Mouse (Mus musculus): Measurements from ENCODE around the gene Nell2. TPM values are rescaled to one million over a fixed set of nuclear protein-coding genes. Genes with fewer than 3 reads are reported as not detected.
"Not testable (repeated sequence)": the region's sequence is repeated elsewhere in the genome, so short reads cannot be mapped to it uniquely, and the experiment has no call there.

The Nell2 gene
- polyA plus RNA-seq, 1 experiment from 2014 or later = 1.8 TPM

DNA sequence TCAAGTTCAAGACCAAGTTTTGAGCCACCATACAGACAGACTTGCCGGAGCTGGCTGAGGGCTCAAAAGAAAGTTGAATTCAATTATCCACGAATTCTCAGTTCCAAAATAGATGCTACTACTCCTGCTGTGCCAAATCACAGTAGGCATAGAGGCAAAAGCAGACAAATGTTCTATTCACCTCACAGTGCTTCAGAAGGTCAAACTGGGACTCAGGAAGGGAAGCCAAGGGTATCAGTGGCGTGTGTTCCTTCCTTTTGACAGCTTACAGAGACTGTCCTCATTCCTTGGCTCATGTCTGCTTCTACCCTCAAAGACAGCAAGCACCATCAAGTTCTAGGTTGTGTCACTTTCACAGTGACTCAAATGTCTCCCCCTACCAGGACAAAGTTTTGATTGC is 10.2 kb downstream of the Nell2 start:
- Histone ChIP-seq H3K4me1 (no peaks in the 10 kb centered on the region), H3K4me3 (no peak overlapping the region), H3K27ac (no peak overlapping the region), H3K36me3 (no peaks in the 10 kb centered on the region), H3K27me3 (ENCODE audit: insufficient read depth, poor library complexity, severe bottlenecking) (no peaks in the 10 kb centered on the region; the same call in 1 of the 2 replicates), H3K9me3 (no peaks in the 10 kb centered on the region)
- 68% methylated on average over 3 of the region's 3 CpGs for WGBS
- DNase-seq (ENCODE audit: low spot score) = no peak

DNA sequence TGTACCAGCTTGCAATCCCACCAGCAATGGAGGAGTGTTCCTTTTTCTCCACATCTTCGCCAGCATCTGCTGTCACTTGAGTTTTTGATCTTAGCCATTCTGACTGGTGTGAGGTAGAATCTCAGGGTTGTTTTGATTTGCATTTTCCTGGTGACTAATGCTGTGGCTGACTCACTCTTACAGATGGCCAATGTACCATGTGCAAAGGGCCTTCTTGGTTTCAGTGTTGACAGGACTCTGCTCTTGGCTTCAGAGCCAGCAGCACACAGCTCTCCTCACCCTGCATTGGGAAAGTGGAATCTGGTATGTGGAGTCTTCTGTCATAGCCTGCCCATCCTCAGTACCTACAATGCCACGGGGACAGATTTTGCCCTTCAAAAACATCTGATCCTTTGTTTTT is 15.1 kb downstream of the Nell2 start:
- not testable (repeated sequence) for H3K9me3 ChIP-seq; H3K4me3 ChIP-seq; H3K27me3 ChIP-seq (ENCODE audit: insufficient read depth, poor library complexity, severe bottlenecking); DNase-seq (ENCODE audit: low spot score); H3K27ac ChIP-seq; H3K4me1 ChIP-seq; H3K36me3 ChIP-seq
- 69% methylated on average over 2 of the region's 2 CpGs for WGBS

DNA sequence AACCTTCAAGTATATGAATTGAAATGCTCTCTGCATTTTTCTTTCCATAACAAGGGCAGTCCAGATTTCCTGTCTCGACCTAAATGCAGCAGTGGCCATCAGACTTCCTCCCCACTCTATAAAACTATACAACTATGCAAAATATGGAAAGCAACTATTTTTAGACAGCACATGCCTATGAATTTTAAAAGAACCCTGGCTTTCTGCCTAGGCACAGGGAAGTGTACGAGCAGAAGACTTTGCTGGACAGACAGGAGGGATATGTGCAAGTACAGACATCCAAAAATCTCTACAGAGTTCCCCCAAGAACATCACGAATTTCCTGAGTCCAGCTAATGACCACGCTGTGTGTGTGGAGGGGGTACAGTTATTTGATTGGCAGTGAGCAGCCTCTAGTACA is 32.7 kb downstream of the Nell2 start:
- no peaks in the 10 kb centered on the region for H3K36me3 ChIP-seq
- 77% methylated on average over 4 of the region's 4 CpGs for WGBS
- H3K27ac ChIP-seq = no peak overlapping the region
- no peaks in the 10 kb centered on the region for H3K9me3 ChIP-seq
- H3K4me1 ChIP-seq = no peaks in the 10 kb centered on the region
- no peaks in the 10 kb centered on the region for H3K27me3 ChIP-seq (ENCODE audit: insufficient read depth, poor library complexity, severe bottlenecking)
- no peak for DNase-seq (ENCODE audit: low spot score)
- H3K4me3 ChIP-seq = no peak overlapping the region

DNA sequence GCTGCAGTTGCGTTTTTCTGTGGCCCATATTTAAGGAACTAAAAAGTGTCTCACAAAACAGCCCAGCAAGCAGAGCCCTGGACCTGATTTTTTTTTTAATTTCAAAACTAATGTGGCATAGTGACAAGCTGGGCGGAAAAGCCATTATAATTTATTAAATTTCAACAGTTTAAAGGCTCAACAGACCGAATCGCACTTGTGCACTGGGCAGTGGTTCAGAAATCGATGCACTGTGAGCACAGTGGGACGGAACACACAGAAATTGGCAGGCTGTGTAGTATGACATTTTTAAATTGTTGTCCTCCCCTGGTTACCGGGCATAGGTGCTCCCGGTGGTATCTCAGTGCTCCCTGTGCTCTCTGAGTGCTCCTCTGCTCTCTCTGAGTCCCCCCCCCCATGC is 33.2 kb downstream of the Nell2 start:
- no peak overlapping the region for H3K27ac ChIP-seq
- H3K9me3 ChIP-seq = no peaks in the 10 kb centered on the region
- H3K4me3 ChIP-seq = no peak overlapping the region
- no peak for DNase-seq (ENCODE audit: low spot score)
- 83% methylated on average over 8 of the region's 8 CpGs for WGBS
- H3K27me3 ChIP-seq (ENCODE audit: insufficient read depth, poor library complexity, severe bottlenecking) = no peaks in the 10 kb centered on the region
- no peaks in the 10 kb centered on the region for H3K36me3 ChIP-seq
- no peaks in the 10 kb centered on the region for H3K4me1 ChIP-seq

DNA sequence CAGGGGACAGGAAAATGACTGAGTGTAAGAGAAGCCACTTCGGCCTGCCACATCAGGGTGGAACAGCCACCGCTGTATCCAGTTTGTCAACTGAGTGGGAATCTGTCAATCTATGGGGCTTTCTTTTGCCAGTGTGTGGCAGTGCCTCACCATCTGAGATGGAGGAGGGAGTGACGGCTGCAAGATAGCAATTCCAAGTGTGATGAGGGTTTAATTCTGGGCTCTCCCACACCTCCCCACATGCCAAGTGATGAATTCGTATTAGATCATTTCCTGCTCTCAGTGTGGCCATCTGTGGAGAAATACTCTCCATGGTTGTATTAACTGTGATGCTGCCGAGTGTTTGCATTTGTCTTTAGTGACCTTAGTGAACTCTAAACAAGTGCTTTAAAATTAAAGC is 36.2 kb downstream of the Nell2 start:
- DNase-seq (ENCODE audit: low spot score) = peak; percentile 53
- Histone ChIP-seq H3K9me3 (no peaks in the 10 kb centered on the region), H3K27ac (no peak overlapping the region), H3K27me3 (ENCODE audit: insufficient read depth, poor library complexity, severe bottlenecking) (no peaks in the 10 kb centered on the region), H3K4me3 (no peak overlapping the region), H3K36me3 (no peaks in the 10 kb centered on the region), H3K4me1 (no peaks in the 10 kb centered on the region)
- 72% methylated on average over 5 of the region's 5 CpGs for WGBS

DNA sequence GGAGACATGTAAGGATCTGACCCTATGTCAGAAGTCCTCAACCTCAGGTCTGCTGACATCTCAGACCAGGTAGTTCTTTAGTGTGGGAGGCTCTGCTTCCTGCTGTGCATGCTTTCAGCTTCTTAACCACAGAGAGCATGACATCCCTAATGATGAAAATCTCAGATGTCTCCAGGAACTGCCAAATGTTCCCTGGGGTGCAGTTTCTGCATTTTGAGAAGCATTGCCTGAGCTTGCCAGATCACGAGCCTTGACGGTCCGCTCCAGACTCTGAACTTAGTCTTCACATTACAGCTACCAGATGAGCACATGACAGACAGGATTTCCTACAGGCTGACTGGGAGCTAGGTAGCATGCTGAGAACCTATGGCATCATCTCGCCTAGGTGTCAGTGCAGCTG is 39.2 kb downstream of the Nell2 start:
- H3K9me3 ChIP-seq = no peaks in the 10 kb centered on the region
- no peaks in the 10 kb centered on the region for H3K36me3 ChIP-seq
- no peak overlapping the region for H3K27ac ChIP-seq
- 71% methylated on average over 4 of the region's 4 CpGs for WGBS
- no peak overlapping the region for H3K4me3 ChIP-seq
- no peak for DNase-seq (ENCODE audit: low spot score)
- H3K4me1 ChIP-seq = no peaks in the 10 kb centered on the region
- H3K27me3 ChIP-seq (ENCODE audit: insufficient read depth, poor library complexity, severe bottlenecking) = no peaks in the 10 kb centered on the region

DNA sequence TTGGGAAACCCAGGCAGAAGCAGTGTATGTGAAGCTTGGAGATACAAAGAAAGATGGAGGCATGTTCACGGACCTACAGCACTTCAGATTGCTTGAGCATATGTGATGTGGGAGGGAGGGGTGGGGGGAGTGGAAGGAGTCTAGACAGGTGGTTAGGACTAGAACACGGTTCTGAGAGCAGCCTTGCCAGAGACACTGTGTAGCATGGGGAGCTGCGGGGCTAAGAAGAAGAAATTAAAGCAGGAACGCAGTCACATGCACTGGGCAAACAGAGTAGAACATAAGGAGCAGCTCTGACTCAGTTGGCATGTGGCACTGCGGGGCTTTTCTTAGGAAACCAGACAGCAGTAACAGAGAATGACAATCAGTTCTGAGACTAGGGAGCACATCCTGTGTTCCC is 40.4 kb downstream of the Nell2 start:
- Histone ChIP-seq H3K4me1 (no peaks in the 10 kb centered on the region), H3K9me3 (no peaks in the 10 kb centered on the region), H3K27ac (no peak overlapping the region), H3K4me3 (no peak overlapping the region), H3K27me3 (ENCODE audit: insufficient read depth, poor library complexity, severe bottlenecking) (no peaks in the 10 kb centered on the region), H3K36me3 (no peaks in the 10 kb centered on the region)
- no peak for DNase-seq (ENCODE audit: low spot score)
- WGBS = 86% methylated on average over 5 of the region's 5 CpGs

DNA sequence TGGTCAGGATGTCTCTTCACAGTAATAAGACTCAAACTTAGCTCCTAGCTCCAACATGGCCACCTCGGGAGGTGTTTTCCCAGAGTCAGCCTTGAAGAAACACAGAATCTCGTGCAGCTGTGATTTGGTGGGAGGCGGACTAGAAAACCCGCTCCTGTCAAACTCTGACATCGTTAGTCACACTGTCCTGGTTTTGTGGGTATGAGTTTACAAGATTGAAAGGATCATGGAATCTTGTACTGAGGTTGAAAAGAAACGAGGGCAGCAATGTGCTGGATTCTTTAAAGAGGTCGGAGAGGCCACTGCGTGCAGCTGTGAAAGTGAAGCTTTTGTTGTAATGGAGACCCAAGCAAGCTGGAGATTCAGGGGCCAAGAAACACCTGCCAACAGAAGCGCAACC is 46.4 kb downstream of the Nell2 start:
- no peaks in the 10 kb centered on the region for H3K9me3 ChIP-seq
- no peaks in the 10 kb centered on the region for H3K4me1 ChIP-seq
- H3K4me3 ChIP-seq = no peak overlapping the region
- no peak overlapping the region for H3K27ac ChIP-seq
- WGBS = 85% methylated on average over 9 of the region's 9 CpGs
- H3K27me3 ChIP-seq (ENCODE audit: insufficient read depth, poor library complexity, severe bottlenecking) = no peaks in the 10 kb centered on the region
- no peaks in the 10 kb centered on the region for H3K36me3 ChIP-seq
- DNase-seq (ENCODE audit: low spot score) = no peak

DNA sequence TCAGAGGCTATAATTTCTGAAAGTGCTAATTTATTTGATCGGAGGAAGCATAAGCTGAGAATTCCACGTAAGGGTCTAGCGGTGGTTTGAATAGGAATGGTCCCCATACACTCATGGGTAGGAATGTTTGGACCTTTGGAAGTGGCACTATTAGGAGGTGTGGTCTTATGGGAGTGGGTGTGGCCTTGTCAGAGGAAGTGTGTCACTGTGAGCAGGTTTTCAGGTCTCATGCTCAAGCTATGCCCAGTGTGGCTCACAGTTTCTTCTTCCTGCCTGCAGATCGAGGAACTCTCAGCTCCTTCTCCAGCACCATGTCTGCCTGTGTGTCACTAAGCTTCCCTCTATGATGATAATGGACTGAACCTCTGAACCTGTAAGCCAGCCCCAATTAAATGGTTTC is 46.8 kb downstream of the Nell2 start:
- no peak for DNase-seq (ENCODE audit: low spot score)
- H3K4me1 ChIP-seq = no peaks in the 10 kb centered on the region
- H3K4me3 ChIP-seq = no peak overlapping the region
- WGBS = 83% methylated on average over 4 of the region's 4 CpGs
- H3K9me3 ChIP-seq = no peaks in the 10 kb centered on the region
- H3K27me3 ChIP-seq (ENCODE audit: insufficient read depth, poor library complexity, severe bottlenecking) = no peaks in the 10 kb centered on the region
- H3K36me3 ChIP-seq = no peaks in the 10 kb centered on the region
- H3K27ac ChIP-seq = no peak overlapping the region

DNA sequence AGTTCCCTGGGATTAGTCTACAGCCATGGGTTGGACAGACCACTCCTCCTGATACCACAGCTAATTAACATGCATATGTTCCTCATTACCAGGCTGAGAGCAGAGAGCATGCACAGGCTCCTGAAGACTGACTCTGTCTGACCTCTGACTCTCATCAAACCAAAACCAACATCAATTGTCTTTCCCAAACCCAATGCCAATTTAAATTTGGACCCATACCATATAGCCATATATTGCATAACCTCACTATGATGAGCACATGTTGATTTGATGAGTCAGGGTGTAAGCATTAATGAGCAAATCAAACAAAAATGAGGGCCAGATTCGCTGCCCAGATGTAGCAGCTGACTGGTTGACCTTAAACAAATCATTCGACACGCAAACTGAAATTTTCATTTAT is 51.9 kb downstream of the Nell2 start:
- Histone ChIP-seq H3K9me3 (no peaks in the 10 kb centered on the region), H3K27me3 (ENCODE audit: insufficient read depth, poor library complexity, severe bottlenecking) (no peaks in the 10 kb centered on the region), H3K36me3 (no peaks in the 10 kb centered on the region), H3K4me1 (no peaks in the 10 kb centered on the region), H3K27ac (no peak overlapping the region), H3K4me3 (no peak overlapping the region)
- 83% methylated on average over 3 of the region's 3 CpGs for WGBS
- no peak for DNase-seq (ENCODE audit: low spot score)

DNA sequence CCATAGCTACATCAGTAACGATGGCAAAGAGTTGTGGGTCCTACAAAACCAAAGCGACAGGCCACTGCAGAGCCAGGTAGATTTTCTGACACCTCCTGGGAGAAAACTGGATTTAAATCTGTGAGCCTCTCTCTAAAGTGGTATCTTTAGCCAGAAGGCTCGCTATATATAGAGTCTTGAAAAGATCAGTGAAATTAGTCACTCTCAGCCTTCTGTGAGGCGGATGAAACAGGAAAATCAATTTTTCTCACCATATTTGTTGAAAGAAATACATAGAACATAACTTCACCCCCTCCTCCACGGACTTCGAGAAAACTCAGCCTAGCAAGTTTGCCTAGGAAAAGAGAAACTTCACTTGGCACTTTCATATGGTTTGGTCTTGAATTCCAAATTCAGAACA is 54.4 kb downstream of the Nell2 start:
- no peak overlapping the region for H3K4me3 ChIP-seq
- no peak for DNase-seq (ENCODE audit: low spot score)
- H3K36me3 ChIP-seq = no peaks in the 10 kb centered on the region
- H3K27me3 ChIP-seq (ENCODE audit: insufficient read depth, poor library complexity, severe bottlenecking) = no peaks in the 10 kb centered on the region
- H3K9me3 ChIP-seq = no peaks in the 10 kb centered on the region
- WGBS = 80% methylated on average over 6 of the region's 6 CpGs
- H3K27ac ChIP-seq = no peak overlapping the region
- no peaks in the 10 kb centered on the region for H3K4me1 ChIP-seq

DNA sequence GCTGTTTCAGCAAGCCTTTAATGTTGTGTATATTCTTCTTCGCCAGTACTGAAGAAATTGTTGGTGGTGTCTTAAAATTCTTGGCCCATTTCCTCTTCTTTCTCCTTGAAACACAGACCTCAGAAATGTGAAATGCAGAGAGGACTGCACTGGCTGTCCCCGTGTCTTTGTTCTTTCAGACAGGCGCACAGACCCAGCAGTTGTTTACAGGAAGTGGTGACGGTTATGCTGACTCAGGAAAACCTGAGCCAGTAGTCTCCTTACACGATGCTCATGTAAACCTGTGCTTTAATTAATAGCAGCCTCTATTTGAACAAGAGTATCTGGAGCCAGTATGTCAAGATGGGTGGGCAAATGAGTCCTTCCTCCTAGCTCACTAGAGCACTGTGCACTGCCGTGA is 61.2 kb downstream of the Nell2 start:
- no peak overlapping the region for H3K27ac ChIP-seq
- no peaks in the 10 kb centered on the region for H3K36me3 ChIP-seq
- no peaks in the 10 kb centered on the region for H3K4me1 ChIP-seq
- 58% methylated on average over 6 of the region's 6 CpGs for WGBS
- no peaks in the 10 kb centered on the region for H3K9me3 ChIP-seq
- no peaks in the 10 kb centered on the region for H3K27me3 ChIP-seq (ENCODE audit: insufficient read depth, poor library complexity, severe bottlenecking)
- no peak for DNase-seq (ENCODE audit: low spot score)
- H3K4me3 ChIP-seq = no peak overlapping the region

DNA sequence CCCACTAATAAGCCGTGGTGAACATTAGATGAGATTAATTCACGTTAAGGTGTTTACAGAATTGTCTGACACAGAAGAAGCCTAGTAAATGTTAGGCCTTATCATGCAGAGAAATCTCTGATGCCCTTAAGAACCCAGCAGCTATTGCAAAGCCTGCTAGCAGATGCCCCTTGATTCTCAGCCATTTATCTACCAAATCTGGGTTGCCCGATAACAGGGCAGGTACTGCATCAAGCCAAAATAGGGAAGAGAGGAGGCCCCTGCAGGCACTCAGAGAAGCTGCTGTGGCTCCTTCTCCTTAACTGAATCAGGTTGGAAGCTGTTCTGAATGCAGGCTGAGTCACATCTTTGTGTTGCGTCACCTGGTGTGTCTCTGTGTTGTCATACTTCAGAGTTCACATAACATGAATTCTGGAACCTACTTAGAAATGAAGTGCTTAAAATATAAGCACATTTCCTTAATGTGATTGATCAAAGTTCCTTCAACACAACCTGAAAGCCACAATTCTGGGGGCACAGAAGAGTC is 68.3 kb downstream of the Nell2 start:
- no peak overlapping the region for H3K27ac ChIP-seq
- DNase-seq (ENCODE audit: low spot score) = no peak
- 67% methylated on average over 4 of the region's 4 CpGs for WGBS

DNA sequence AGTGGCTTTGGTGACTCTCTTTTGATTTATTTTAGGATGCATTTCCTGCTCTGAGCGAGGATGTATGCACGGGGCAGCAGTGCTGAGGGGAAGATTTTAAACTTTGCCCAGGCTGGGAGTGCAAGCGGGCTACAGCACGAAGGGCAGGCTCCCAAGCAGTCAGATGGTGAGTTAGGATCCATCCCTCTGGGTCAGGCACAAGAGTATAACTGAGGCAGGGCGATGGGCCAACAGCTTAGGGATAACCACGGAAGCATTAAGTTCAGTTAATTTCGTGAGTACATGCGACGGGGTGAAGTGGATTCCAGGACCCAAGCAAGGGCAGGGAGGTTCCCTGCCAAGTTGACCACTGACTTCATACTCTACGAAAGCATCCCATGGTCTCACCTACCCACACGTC is 83.8 kb downstream of the Nell2 start:
- no peaks in the 10 kb centered on the region for H3K4me1 ChIP-seq
- 82% methylated on average over 11 of the region's 11 CpGs for WGBS
- no peaks in the 10 kb centered on the region for H3K27me3 ChIP-seq (ENCODE audit: insufficient read depth, poor library complexity, severe bottlenecking)
- H3K27ac ChIP-seq = no peak overlapping the region
- H3K36me3 ChIP-seq = no peaks in the 10 kb centered on the region
- no peaks in the 10 kb centered on the region for H3K9me3 ChIP-seq
- no peak for DNase-seq (ENCODE audit: low spot score)
- no peak overlapping the region for H3K4me3 ChIP-seq

More for the DNA sequence above, 68.3 kb downstream of the Nell2 start:
- Histone ChIP-seq H3K9me3 (no peaks in the 10 kb centered on the region), H3K27me3 (ENCODE audit: insufficient read depth, poor library complexity, severe bottlenecking) (no peaks in the 10 kb centered on the region), H3K4me3 (no peak overlapping the region), H3K4me1 (no peaks in the 10 kb centered on the region), H3K36me3 (no peaks in the 10 kb centered on the region)
